Mouse (Mus musculus) liver (tissue): ENCODE measurements around the gene Olfr987.
"Not testable (repeated sequence)": the region's sequence is repeated elsewhere in the genome, so short reads cannot be mapped to it uniquely, and the experiment has no call there.

Experiments used
- DNase-seq: peaks from one replicate; pipeline ENCODE4 v3.0.0-alpha.2; 2020; ENCODE audit warnings: mixed read lengths

Gene Olfr987

GRCm38 (mm10) chr2:85339215-85339614 lies at the start of gene Olfr987:
Gene Olfr987 (minus strand): TSS chr2:85339315.
- DNase-seq: not testable (repeated sequence)

GRCm38 (mm10) chr2:85363127-85363526 lies 24.0 kb upstream of the Olfr987 start, which contains the start of gene Olfr988:
Gene Olfr988 (minus strand): TSS chr2:85363227.
- DNase-seq: not testable (repeated sequence)

GRCm38 (mm10) chr2:85339972-85340371 lies 857 bp upstream of the Olfr987 start:
- no peak for DNase-seq

- no peak for DNase-seq
Measured at GRCm38 (mm10) chr2:85319106-85319505, 20.0 kb downstream of the Olfr987 start.

- no peak for DNase-seq
Measured at GRCm38 (mm10) chr2:85285406-85285805, 53.7 kb downstream of the Olfr987 start.

- DNase-seq: no peak
Measured at GRCm38 (mm10) chr2:85284626-85285025, 54.5 kb downstream of the Olfr987 start.

- DNase-seq: no peak
Measured at GRCm38 (mm10) chr2:85283631-85284466, 55.3 kb downstream of the Olfr987 start.

GRCm38 (mm10) chr2:85281023-85281422 lies 58.1 kb downstream of the Olfr987 start:
- no peak for DNase-seq
